Mouse (Mus musculus): ENCODE results near the gene Galnt14. TPM values are rescaled to one million over a fixed set of nuclear protein-coding genes. Genes with fewer than 3 reads are reported as not detected.

Gene Galnt14
- polyA plus RNA-seq, 1 experiment from 2014 or later = 5.6 TPM

DNA sequence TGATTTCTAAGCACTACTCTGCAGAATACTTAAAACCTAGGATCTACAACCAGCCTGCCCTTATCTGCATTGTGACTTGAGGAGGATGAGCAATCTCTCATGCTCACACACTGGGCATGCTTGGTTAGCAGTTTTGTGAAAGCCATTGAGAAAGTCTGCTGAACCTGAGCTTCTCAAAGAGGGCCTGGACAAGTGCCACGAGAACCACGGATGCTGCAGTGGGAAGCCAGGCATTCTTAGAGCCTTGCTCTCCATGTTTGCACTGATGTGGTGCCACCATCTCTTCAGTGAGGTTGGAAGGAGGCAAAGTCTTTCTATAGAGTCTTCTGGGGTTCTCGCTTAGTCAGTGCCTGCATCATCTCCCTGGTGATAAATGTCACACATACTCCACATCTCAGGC, 194.7 kb downstream of the Galnt14 start:
- 92% methylated on average over 3 of the region's 3 CpGs for WGBS
- Histone ChIP-seq H3K9ac (ENCODE audit: low read depth, low read length) (no peak overlapping the region), H3K4me1 (ENCODE audit: control insufficient read depth, insufficient read depth, low read length) (no peaks in the 10 kb centered on the region), H3K36me3 (ENCODE audit: control insufficient read depth, insufficient read depth, low read length) (no peaks in the 10 kb centered on the region), H3K4me3 (ENCODE audit: low read depth, low read length) (no peak overlapping the region), H3K4me2 (ENCODE audit: low read depth, low read length) (no peak overlapping the region), H3K27ac (replicated peaks; ENCODE audit: low read depth, low read length) (no peak overlapping the region), H3K9me3 (ENCODE audit: control insufficient read depth, low read length) (no peaks in the 10 kb centered on the region), H3K27me3 (replicated peaks; ENCODE audit: control insufficient read depth, insufficient read depth, low read length) (no peaks in the 10 kb centered on the region)
- ATAC-seq (ENCODE audit: low read depth) = no peak
- DNase-seq (ENCODE audit: low spot score) = no peak

DNA sequence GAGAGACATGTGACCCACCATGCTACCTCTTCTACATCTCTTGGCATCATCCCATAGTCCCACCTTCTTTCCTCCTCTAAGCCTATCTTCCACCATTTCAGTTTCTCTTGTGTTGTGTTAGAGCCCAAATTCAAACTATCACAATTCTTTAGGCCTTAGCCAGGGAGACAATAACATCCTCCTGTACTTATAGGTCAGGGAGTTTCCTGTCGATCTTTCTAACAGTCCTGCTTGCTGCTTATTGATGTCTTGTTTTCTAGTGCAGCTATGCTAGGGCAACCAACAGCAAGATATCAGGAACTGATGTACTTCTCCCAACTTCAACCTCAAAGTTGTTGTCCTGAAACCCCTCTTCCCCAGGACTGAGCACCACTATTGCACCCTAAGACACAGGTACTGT, 195.4 kb downstream of the Galnt14 start:
- Histone ChIP-seq H3K4me3 (ENCODE audit: low read depth, low read length) (no peak overlapping the region), H3K9me3 (ENCODE audit: control insufficient read depth, low read length) (no peaks in the 10 kb centered on the region), H3K9ac (ENCODE audit: low read depth, low read length) (no peak overlapping the region), H3K27me3 (replicated peaks; ENCODE audit: control insufficient read depth, insufficient read depth, low read length) (no peaks in the 10 kb centered on the region), H3K27ac (replicated peaks; ENCODE audit: low read depth, low read length) (no peak overlapping the region), H3K4me2 (ENCODE audit: low read depth, low read length) (no peak overlapping the region), H3K4me1 (ENCODE audit: control insufficient read depth, insufficient read depth, low read length) (no peaks in the 10 kb centered on the region), H3K36me3 (ENCODE audit: control insufficient read depth, insufficient read depth, low read length) (no peaks in the 10 kb centered on the region)
- DNase-seq (ENCODE audit: low spot score) (no peak), ATAC-seq (ENCODE audit: low read depth) (no peak)
- WGBS = 89% methylated on average over 1 of the region's 1 CpGs

DNA sequence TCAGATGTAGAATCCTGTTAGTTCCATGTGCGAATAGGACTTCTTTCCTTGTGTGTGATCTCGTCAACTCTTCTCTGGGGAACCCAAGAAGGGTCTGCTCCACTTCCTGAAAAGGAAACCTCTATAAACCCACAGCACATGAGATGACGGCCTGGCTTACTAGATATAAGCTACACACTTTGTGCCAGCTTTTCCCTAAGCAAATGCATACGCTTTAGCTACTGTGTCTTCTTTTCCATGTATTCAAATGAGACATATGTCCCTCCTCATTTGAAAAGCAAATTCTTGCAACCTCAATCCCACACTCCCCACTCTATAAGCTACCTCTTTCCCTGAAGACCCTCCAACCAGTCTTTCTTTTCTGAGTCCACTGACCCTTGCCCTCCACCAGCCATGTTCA, 196.0 kb downstream of the Galnt14 start:
- 76% methylated on average over 4 of the region's 4 CpGs for WGBS
- DNase-seq (ENCODE audit: low spot score) (no peak), ATAC-seq (ENCODE audit: low read depth) (no peak)
- H3K4me3 ChIP-seq (ENCODE audit: low read depth, low read length) = no peak overlapping the region
- no peaks in the 10 kb centered on the region for H3K36me3 ChIP-seq (ENCODE audit: control insufficient read depth, insufficient read depth, low read length)
- H3K4me2 ChIP-seq (ENCODE audit: low read depth, low read length) = no peak overlapping the region
- H3K27me3 ChIP-seq (replicated peaks; ENCODE audit: control insufficient read depth, insufficient read depth, low read length) = no peaks in the 10 kb centered on the region
- H3K27ac ChIP-seq (replicated peaks; ENCODE audit: low read depth, low read length) = no peak overlapping the region
- H3K4me1 ChIP-seq (ENCODE audit: control insufficient read depth, insufficient read depth, low read length) = no peaks in the 10 kb centered on the region
- H3K9ac ChIP-seq (ENCODE audit: low read depth, low read length) = no peak overlapping the region
- no peaks in the 10 kb centered on the region for H3K9me3 ChIP-seq (ENCODE audit: control insufficient read depth, low read length)

DNA sequence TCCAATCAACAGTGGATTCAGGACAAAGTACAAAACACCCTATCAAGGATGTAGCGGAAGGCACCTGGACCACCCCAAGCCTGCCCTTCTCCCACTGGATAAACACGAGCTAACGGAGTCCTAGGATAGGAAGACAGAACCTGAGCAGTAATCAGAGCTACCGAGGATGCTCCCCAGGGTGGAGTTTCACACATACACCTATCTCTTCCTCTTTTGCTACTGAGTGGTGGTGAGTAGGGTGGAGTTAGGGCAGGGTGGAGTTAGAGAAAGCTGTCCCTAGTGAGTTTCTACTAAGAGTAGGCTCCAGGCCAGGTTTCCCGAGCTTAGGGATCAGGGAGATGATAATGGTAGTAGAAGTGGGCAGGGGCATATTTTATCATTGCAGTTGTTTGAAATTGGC, 197.4 kb downstream of the Galnt14 start:
- 80% methylated on average over 5 of the region's 5 CpGs for WGBS
- no peak for DNase-seq (ENCODE audit: low spot score)
- no peak overlapping the region for H3K9ac ChIP-seq (ENCODE audit: low read depth, low read length)
- H3K4me1 ChIP-seq (ENCODE audit: control insufficient read depth, insufficient read depth, low read length) = no peaks in the 10 kb centered on the region
- no peak overlapping the region for H3K27ac ChIP-seq (replicated peaks; ENCODE audit: low read depth, low read length)
- no peak overlapping the region for H3K4me2 ChIP-seq (ENCODE audit: low read depth, low read length)
- H3K9me3 ChIP-seq (ENCODE audit: control insufficient read depth, low read length) = no peaks in the 10 kb centered on the region
- no peaks in the 10 kb centered on the region for H3K36me3 ChIP-seq (ENCODE audit: control insufficient read depth, insufficient read depth, low read length)
- ATAC-seq (ENCODE audit: low read depth) = no peak
- H3K27me3 ChIP-seq (replicated peaks; ENCODE audit: control insufficient read depth, insufficient read depth, low read length) = no peaks in the 10 kb centered on the region
- no peak overlapping the region for H3K4me3 ChIP-seq (ENCODE audit: low read depth, low read length)

DNA sequence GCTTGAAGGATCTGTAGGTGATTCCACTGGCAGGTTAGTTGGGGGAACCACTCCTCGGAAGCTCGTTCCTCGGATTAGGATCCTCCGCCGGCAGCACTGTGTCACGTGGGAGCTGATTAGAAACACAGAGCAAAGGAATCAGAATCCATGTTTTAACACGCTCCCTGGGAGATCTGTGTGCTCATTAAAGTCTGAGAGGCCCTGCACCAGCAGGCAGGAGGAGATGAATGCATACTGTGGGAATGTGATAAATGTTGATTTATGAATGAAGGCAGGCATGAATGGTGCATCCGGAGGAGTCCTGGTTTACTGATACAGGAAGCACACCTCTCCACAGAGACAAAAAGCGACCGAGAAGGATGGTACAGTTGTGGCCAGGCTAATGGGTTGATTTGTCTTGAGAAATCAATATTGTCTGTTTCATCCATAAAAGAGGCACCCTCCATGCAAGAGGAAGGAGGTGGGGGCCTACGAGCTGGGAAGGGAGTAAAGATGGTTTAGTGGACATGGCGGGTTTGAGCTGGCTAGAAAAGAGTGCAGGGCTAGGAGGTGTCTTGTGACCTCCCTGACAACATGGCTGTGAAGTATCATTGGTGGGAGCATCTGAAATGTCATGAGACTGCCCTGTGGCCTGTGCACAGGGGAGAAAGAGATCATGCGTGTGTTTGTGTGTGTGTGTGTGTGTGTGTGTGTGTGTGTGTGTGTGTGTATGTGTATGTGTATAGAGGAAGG, 202.3 kb downstream of the Galnt14 start:
- Histone ChIP-seq H3K9ac (ENCODE audit: low read depth, low read length) (no peak overlapping the region), H3K4me1 (ENCODE audit: control insufficient read depth, insufficient read depth, low read length) (no peaks in the 10 kb centered on the region), H3K4me2 (ENCODE audit: low read depth, low read length) (no peak overlapping the region), H3K36me3 (ENCODE audit: control insufficient read depth, insufficient read depth, low read length) (no peaks in the 10 kb centered on the region), H3K4me3 (ENCODE audit: low read depth, low read length) (no peak overlapping the region), H3K27me3 (replicated peaks; ENCODE audit: control insufficient read depth, insufficient read depth, low read length) (no peaks in the 10 kb centered on the region), H3K27ac (replicated peaks; ENCODE audit: low read depth, low read length) (no peak overlapping the region), H3K9me3 (ENCODE audit: control insufficient read depth, low read length) (no peaks in the 10 kb centered on the region)
- ATAC-seq (ENCODE audit: low read depth) = peak; percentile 53; the same call in 1 of the 2 replicates
- peak; percentile 34 for DNase-seq (ENCODE audit: low spot score)
- 84% methylated on average over 13 of the region's 13 CpGs for WGBS

DNA sequence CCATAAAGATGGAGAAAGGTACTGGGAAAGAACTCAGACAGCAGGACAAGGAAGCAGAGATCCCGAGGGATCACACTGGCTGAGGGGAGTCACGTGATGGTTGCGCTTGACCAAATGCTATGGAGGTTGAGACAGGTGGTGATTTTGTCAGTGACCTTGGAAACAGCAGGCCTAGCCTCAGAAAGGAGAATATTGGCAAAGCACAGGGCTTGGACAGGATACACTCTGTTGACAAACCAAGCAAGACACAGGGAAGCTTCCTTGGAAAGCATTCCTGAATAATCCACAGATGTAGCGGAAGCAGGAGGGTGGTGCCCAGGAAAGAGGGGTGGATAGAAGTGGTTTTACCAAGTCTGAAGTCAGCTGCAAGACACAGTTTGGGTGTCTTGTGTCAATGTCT, 206.1 kb downstream of the Galnt14 start:
- no peak overlapping the region for H3K4me2 ChIP-seq (ENCODE audit: low read depth, low read length)
- DNase-seq (ENCODE audit: low spot score) = no peak
- H3K4me3 ChIP-seq (ENCODE audit: low read depth, low read length) = no peak overlapping the region
- H3K9ac ChIP-seq (ENCODE audit: low read depth, low read length) = no peak overlapping the region
- no peaks in the 10 kb centered on the region for H3K36me3 ChIP-seq (ENCODE audit: control insufficient read depth, insufficient read depth, low read length)
- no peak for ATAC-seq (ENCODE audit: low read depth)
- no peak overlapping the region for H3K27ac ChIP-seq (replicated peaks; ENCODE audit: low read depth, low read length)
- 85% methylated on average over 4 of the region's 4 CpGs for WGBS
- no peaks in the 10 kb centered on the region for H3K4me1 ChIP-seq (ENCODE audit: control insufficient read depth, insufficient read depth, low read length)
- H3K9me3 ChIP-seq (ENCODE audit: control insufficient read depth, low read length) = no peaks in the 10 kb centered on the region
- no peaks in the 10 kb centered on the region for H3K27me3 ChIP-seq (replicated peaks; ENCODE audit: control insufficient read depth, insufficient read depth, low read length)

DNA sequence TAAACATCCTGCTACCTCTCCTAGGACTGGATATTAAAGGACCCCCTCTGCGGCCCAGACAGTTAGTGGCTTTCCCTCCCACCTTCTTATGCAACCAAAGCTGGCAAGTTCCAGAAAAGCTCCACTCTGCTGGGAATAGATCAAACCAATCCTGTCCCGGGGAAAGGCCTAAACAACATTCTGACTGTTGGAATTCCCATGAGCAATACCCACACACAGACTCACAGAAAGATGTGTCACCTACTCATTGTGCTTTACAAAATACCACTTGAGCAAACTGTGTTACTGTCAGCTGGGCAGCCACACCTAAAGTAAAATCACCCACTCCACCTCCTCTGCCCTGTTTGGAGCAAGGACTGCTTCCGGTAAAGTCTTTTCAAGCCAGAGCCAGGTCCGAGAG, 207.6 kb downstream of the Galnt14 start:
- Histone ChIP-seq H3K4me3 (ENCODE audit: low read depth, low read length) (no peak overlapping the region), H3K4me2 (ENCODE audit: low read depth, low read length) (no peak overlapping the region), H3K9me3 (ENCODE audit: control insufficient read depth, low read length) (no peaks in the 10 kb centered on the region), H3K9ac (ENCODE audit: low read depth, low read length) (no peak overlapping the region), H3K36me3 (ENCODE audit: control insufficient read depth, insufficient read depth, low read length) (no peaks in the 10 kb centered on the region), H3K27me3 (replicated peaks; ENCODE audit: control insufficient read depth, insufficient read depth, low read length) (no peaks in the 10 kb centered on the region), H3K27ac (replicated peaks; ENCODE audit: low read depth, low read length) (no peak overlapping the region), H3K4me1 (ENCODE audit: control insufficient read depth, insufficient read depth, low read length) (no peaks in the 10 kb centered on the region)
- no peak for ATAC-seq (ENCODE audit: low read depth)
- no peak for DNase-seq (ENCODE audit: low spot score)
- 80% methylated on average over 4 of the region's 4 CpGs for WGBS

DNA sequence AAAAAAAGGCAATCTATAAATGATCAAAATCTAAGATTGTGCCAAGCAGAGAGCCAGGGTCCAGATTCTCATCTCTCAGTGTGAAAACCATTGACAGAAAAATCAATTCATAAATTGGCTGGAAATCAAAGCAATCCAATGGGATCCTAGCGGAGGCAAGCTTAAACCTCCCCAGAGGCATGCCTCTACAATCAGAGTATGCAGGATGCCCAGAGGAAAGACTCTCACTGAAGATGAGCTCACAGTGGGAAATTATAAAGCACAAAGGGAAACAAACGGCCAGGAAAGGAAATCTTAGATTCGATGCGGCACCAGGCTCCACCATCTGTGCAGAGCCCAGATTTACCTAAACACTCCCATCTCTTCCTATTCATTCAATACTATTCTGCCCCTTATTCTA, 220.7 kb downstream of the Galnt14 start:
- no peak overlapping the region for H3K4me3 ChIP-seq (ENCODE audit: low read depth, low read length)
- ATAC-seq (ENCODE audit: low read depth) (no peak), DNase-seq (ENCODE audit: low spot score) (peak; percentile 5)
- no peak overlapping the region for H3K4me2 ChIP-seq (ENCODE audit: low read depth, low read length)
- H3K36me3 ChIP-seq (ENCODE audit: control insufficient read depth, insufficient read depth, low read length) = no peaks in the 10 kb centered on the region
- H3K9ac ChIP-seq (ENCODE audit: low read depth, low read length) = no peak overlapping the region
- no peaks in the 10 kb centered on the region for H3K27me3 ChIP-seq (replicated peaks; ENCODE audit: control insufficient read depth, insufficient read depth, low read length)
- H3K4me1 ChIP-seq (ENCODE audit: control insufficient read depth, insufficient read depth, low read length) = no peaks in the 10 kb centered on the region
- no peak overlapping the region for H3K27ac ChIP-seq (replicated peaks; ENCODE audit: low read depth, low read length)
- no peaks in the 10 kb centered on the region for H3K9me3 ChIP-seq (ENCODE audit: control insufficient read depth, low read length)
- 89% methylated on average over 4 of the region's 4 CpGs for WGBS

DNA sequence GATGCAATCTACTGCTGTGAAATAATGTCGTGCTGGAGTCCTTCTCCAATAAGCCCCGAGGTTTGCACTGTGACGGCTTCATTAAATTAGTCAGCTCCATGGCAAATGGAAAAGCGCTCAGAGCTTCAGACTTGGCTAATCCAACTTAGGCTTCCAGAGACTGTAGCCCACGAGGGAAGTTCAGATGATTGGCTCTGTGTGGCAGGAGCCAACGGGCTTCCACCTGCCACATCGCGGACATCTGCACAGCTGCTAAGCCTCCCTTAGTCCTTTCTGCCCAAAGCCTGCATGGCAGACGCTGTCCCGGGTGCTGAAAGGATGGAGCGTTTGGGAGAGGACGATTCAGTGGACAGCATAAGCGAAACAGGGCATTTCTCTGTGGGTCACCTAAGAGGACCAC, 222.5 kb downstream of the Galnt14 start:
- no peaks in the 10 kb centered on the region for H3K27me3 ChIP-seq (replicated peaks; ENCODE audit: control insufficient read depth, insufficient read depth, low read length)
- no peak overlapping the region for H3K9ac ChIP-seq (ENCODE audit: low read depth, low read length)
- H3K4me3 ChIP-seq (ENCODE audit: low read depth, low read length) = no peak overlapping the region
- no peaks in the 10 kb centered on the region for H3K9me3 ChIP-seq (ENCODE audit: control insufficient read depth, low read length)
- H3K36me3 ChIP-seq (ENCODE audit: control insufficient read depth, insufficient read depth, low read length) = no peaks in the 10 kb centered on the region
- H3K27ac ChIP-seq (replicated peaks; ENCODE audit: low read depth, low read length) = no peak overlapping the region
- peak; percentile 77 for DNase-seq (ENCODE audit: low spot score)
- 18% methylated on average over 13 of the region's 13 CpGs for WGBS
- ATAC-seq (ENCODE audit: low read depth) = no peak
- H3K4me1 ChIP-seq (ENCODE audit: control insufficient read depth, insufficient read depth, low read length) = no peaks in the 10 kb centered on the region
- no peak overlapping the region for H3K4me2 ChIP-seq (ENCODE audit: low read depth, low read length)
